Mouse (Mus musculus): Measurements from ENCODE around the gene Tecr. TPM values are rescaled to one million over a fixed set of nuclear protein-coding genes. Genes with fewer than 3 reads are reported as not detected.

Tecr gene
- polyA plus RNA-seq, 1 experiment from 2014 or later, result 349 TPM

DNA sequence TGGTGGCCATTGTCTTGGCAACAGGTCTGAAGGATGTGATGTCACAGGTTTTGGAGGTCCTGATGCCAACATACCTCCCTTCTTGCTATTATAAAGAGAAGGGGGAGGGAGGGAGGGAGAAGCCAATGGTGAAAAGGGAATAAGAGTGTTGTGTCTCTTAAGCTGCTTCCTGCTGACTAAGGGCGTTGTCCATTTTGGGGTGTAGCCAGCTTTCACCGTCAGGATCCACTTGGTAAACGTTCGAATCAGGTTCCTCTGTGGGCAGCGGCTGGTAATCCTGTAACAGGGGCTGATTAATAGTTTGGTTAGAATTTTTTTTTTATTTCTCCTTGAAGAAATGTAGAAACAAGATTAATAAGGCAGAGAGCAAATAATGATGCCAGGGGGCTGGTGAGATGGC lies 31.9 kb upstream of the Tecr start:
- Histone ChIP-seq H3K4me2 (no peak overlapping the region), H3K4me1 (replicated peaks) (no peaks in the 10 kb centered on the region), H3K9ac (no peak overlapping the region), H3K27me3 (no peaks in the 10 kb centered on the region), H3K9me3 (replicated peaks) (no peaks in the 10 kb centered on the region), H3K36me3 (no peaks in the 10 kb centered on the region), H3K27ac (no peak overlapping the region), H3K4me3 (no peak overlapping the region)
- no peak for ATAC-seq (replicated peaks; ENCODE audit: insufficient number of reproducible peaks, insufficient read depth, low FRiP score, low read depth)
- WGBS, result 71% methylated on average over 5 of the region's 5 CpGs

DNA sequence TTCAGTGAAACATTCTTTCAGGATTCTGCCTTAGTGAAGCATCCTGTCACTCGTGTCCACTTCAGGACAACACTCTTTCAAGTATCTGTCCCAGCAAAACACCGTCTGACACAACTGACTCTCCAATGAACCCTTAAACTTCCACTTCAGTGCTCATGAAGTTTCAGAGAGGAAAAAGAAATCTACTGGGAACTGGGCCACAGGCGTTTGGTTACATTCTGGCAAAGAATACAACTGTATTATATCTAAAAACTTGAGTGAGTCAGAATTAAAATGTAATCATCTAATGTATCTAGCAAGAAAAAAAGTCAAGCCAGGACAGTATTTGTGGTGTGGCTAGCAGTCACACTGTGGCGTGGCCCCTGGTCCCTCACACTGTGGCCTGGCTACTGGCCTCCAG lies 31.1 kb upstream of the Tecr start:
- Histone ChIP-seq H3K27ac (no peak overlapping the region), H3K36me3 (no peaks in the 10 kb centered on the region), H3K4me3 (no peak overlapping the region), H3K27me3 (no peaks in the 10 kb centered on the region), H3K9me3 (replicated peaks) (no peaks in the 10 kb centered on the region), H3K4me1 (replicated peaks) (no peaks in the 10 kb centered on the region), H3K9ac (no peak overlapping the region), H3K4me2 (no peak overlapping the region)
- no peak for ATAC-seq (replicated peaks; ENCODE audit: insufficient number of reproducible peaks, insufficient read depth, low FRiP score, low read depth)
- 61% methylated on average over 4 of the region's 4 CpGs for WGBS

DNA sequence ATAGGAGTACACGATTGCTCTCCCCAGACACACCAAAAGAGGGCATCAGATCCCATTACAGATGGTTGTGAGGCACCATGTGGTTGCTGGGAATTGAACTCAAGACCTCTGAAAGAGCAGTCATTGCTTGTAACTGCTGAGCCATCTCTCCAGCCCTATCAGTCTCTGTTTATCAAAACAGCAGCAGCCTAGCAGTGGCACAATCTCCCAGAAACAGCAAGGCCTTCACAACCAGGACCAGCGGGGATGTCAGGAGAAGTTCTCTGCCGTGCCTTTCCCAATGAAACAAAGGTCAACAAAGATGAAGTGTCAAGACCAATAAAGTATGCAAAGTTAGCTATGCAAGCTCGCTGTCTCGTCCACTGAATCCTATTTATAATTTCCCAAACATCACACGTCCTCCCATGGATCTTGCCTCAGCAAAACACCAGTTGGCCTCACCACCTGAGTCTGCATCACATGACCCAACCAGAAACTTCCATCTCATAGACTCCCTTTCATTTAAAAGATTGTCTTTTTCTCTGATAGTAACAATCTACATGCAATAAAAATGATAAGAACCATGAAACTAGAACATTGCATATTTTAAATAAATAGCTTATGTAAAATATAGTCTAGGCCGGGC lies 24.4 kb upstream of the Tecr start:
- H3K9ac ChIP-seq, result no peak overlapping the region
- no peak overlapping the region for H3K4me2 ChIP-seq
- no peaks in the 10 kb centered on the region for H3K4me1 ChIP-seq (replicated peaks)
- no peak overlapping the region for H3K27ac ChIP-seq
- WGBS, result 71% methylated on average over 7 of the region's 7 CpGs
- no peak overlapping the region for H3K4me3 ChIP-seq
- no peaks in the 10 kb centered on the region for H3K36me3 ChIP-seq
- ATAC-seq (replicated peaks; ENCODE audit: insufficient number of reproducible peaks, insufficient read depth, low FRiP score, low read depth), result no peak
- no peaks in the 10 kb centered on the region for H3K9me3 ChIP-seq (replicated peaks)
- no peaks in the 10 kb centered on the region for H3K27me3 ChIP-seq

DNA sequence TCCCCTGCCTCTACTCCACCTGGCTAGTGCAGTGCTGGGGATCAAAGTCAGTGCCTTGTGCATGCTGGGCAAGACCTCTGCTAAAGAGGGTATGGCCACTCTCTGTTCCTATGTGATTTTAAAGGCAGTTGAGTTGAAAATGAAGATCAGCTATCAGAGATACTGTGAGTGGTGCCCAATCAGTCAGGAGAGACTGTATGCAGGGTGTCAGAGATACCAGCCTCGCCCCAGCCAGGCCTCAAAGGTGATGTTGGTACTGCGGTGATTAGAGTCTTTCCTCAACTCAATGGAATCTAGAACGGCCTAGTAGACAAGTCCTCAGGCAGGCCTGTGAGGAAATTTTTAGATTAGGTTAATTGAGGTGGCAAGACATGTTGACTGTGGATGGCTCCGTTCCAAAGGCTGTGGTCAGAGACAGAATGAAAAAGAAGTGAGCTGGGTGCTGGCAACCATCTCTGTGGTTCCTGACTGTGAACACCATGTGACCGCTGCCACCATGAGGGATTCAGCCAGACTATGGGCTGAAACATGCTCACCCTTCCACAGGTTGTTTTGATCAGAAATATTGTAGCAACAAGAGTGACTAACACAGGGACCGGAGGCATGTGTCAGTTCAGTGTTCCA lies 18.0 kb upstream of the Tecr start:
- peaks cover 3% of the 10 kb centered on the region; the same call in 1 of the 2 replicates for H3K4me1 ChIP-seq (replicated peaks)
- WGBS, result 76% methylated on average over 6 of the region's 6 CpGs
- H3K9ac ChIP-seq, result no peak overlapping the region
- H3K27ac ChIP-seq, result no peak overlapping the region
- H3K9me3 ChIP-seq (replicated peaks), result no peaks in the 10 kb centered on the region
- ATAC-seq (replicated peaks; ENCODE audit: insufficient number of reproducible peaks, insufficient read depth, low FRiP score, low read depth), result no peak
- no peak overlapping the region for H3K4me2 ChIP-seq
- no peaks in the 10 kb centered on the region for H3K36me3 ChIP-seq
- H3K4me3 ChIP-seq, result no peak overlapping the region
- no peaks in the 10 kb centered on the region for H3K27me3 ChIP-seq

DNA sequence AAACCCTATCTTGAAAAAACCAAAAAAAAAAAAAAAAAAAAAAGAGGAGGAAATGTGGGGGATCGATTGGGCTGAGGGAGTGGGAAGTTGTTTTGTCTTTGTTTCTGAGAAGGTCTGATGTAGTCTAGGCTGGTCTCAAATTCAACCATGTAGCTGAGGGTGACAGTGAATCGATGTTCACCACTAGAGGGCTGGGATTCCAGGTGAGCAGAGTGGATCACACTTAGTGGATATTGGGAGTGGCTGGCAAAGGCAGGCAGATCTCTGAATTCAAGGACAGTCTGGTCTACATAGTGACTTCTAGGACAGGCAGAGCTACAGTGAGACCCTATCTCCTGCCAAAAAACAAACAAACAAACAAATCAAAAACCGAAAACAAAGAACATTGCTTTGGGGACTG lies 17.0 kb upstream of the Tecr start:
- H3K9ac ChIP-seq, result no peak overlapping the region
- H3K27ac ChIP-seq, result no peak overlapping the region
- H3K4me3 ChIP-seq, result no peak overlapping the region
- no peak overlapping the region for H3K4me2 ChIP-seq
- no peaks in the 10 kb centered on the region for H3K9me3 ChIP-seq (replicated peaks)
- no peaks in the 10 kb centered on the region for H3K36me3 ChIP-seq
- WGBS, result 42% methylated on average over 3 of the region's 3 CpGs
- no peaks in the 10 kb centered on the region for H3K27me3 ChIP-seq
- H3K4me1 ChIP-seq (replicated peaks), result peaks cover 3% of the 10 kb centered on the region; the same call in 1 of the 2 replicates
- ATAC-seq (replicated peaks; ENCODE audit: insufficient number of reproducible peaks, insufficient read depth, low FRiP score, low read depth), result no peak

DNA sequence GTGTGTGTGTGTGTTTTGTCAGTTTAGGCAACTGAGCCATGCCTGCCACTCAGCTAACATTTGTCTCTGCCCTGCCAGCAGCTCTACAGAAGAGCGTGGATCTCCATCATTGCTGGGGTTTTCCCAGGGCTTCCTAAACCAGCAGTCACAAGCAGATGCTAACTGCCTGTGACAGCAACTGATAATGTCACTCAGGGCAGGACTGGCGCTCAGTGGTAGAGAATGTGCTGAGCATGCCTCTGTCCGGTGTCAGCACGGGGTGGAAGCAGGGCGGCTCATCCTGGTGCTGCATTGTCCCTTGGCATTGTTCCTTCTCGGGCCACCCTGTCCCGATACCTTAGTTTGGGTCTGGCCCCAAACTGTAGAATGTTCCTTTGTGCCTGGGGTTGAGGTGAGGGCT lies 15.8 kb upstream of the Tecr start:
- Histone ChIP-seq H3K9ac (no peak overlapping the region), H3K4me3 (no peak overlapping the region), H3K27ac (no peak overlapping the region), H3K4me2 (no peak overlapping the region), H3K9me3 (replicated peaks) (no peaks in the 10 kb centered on the region), H3K27me3 (no peaks in the 10 kb centered on the region), H3K36me3 (no peaks in the 10 kb centered on the region), H3K4me1 (replicated peaks) (peaks cover 3% of the 10 kb centered on the region; the same call in 1 of the 2 replicates)
- 67% methylated on average over 7 of the region's 7 CpGs for WGBS
- no peak for ATAC-seq (replicated peaks; ENCODE audit: insufficient number of reproducible peaks, insufficient read depth, low FRiP score, low read depth)

DNA sequence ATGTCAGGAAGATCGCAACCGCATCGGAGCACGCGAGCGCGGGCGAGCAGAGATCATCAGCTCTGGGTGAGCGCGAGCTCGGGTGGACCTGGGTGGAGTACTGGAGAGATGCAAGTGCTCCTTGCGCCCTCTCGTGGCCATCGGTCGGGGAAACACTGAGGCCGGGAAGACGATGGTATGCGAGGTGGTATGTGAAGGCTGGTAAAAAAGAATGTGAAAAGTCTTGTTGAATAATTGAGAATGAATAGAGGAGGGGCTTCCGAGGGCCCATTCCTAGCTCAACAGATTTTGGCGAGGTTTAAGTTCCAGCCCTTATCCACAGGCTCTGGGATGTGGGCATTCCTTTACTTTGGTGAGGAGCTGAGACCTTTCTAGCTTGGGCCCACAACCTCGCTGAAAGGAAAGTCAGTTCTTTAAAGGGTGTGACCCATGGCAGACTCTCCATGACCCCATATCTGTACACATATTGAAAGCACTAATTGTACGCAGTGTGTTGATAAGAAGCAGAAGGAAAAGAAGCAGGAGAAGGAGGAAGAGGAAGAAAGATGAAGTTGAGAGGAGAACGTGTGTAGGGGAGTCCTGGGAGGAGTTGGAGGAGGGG lies 14.7 kb upstream of the Tecr start:
- peak overlapping the region; percentile 78 for H3K4me2 ChIP-seq
- no peak overlapping the region for H3K9ac ChIP-seq
- no peaks in the 10 kb centered on the region for H3K27me3 ChIP-seq
- no peaks in the 10 kb centered on the region for H3K36me3 ChIP-seq
- WGBS, result 8% methylated on average over 23 of the region's 23 CpGs
- H3K27ac ChIP-seq, result no peak overlapping the region
- peak overlapping the region; percentile 42 for H3K4me3 ChIP-seq
- peak; percentile 73 for ATAC-seq (replicated peaks; ENCODE audit: insufficient number of reproducible peaks, insufficient read depth, low FRiP score, low read depth)
- no peaks in the 10 kb centered on the region for H3K9me3 ChIP-seq (replicated peaks)
- H3K4me1 ChIP-seq (replicated peaks), result peaks cover 3% of the 10 kb centered on the region; the same call in 1 of the 2 replicates

DNA sequence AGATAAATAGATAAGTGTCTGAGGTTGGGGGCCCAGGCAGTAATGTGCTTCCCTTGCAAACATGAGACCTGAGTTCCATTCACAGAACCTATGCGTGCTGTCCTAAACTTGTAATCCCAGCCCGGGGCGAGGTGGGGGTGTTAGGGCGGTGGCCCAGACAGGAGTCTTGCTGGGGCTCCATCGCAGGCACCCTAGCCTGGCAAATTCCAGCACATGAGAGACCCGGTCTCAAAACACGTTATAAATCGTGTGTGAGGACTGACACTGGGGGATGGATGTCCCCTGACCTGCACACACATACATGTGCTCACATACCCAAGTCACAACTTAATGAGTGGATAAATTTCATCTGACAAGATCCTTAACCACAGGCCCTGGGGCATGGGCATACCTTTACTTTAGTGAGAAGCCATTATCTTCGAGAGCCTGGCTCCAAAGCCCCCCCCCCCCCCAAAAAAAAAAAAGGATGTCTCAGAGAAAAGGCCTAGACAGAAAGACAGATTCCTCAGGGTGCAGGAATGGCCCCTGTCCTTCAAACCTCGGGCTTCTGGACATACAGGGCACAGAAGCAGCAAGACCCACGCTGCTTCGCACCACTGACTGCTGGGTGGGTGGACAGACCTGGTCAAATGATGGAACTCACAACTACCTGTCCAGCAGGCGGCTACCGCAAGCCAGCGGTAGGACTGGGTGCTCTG lies 14.1 kb upstream of the Tecr start:
- Histone ChIP-seq H3K9me3 (replicated peaks) (no peaks in the 10 kb centered on the region), H3K36me3 (no peaks in the 10 kb centered on the region), H3K27me3 (no peaks in the 10 kb centered on the region), H3K4me3 (peak overlapping the region; percentile 42), H3K27ac (no peak overlapping the region), H3K9ac (no peak overlapping the region), H3K4me1 (replicated peaks) (peaks cover 3% of the 10 kb centered on the region; the same call in 1 of the 2 replicates), H3K4me2 (peak overlapping the region; percentile 78)
- WGBS, result 51% methylated on average over 15 of the region's 15 CpGs
- 0 out of 2 replicates have a peak, but pooled peaks have one; percentile 2 for ATAC-seq (replicated peaks; ENCODE audit: insufficient number of reproducible peaks, insufficient read depth, low FRiP score, low read depth)

DNA sequence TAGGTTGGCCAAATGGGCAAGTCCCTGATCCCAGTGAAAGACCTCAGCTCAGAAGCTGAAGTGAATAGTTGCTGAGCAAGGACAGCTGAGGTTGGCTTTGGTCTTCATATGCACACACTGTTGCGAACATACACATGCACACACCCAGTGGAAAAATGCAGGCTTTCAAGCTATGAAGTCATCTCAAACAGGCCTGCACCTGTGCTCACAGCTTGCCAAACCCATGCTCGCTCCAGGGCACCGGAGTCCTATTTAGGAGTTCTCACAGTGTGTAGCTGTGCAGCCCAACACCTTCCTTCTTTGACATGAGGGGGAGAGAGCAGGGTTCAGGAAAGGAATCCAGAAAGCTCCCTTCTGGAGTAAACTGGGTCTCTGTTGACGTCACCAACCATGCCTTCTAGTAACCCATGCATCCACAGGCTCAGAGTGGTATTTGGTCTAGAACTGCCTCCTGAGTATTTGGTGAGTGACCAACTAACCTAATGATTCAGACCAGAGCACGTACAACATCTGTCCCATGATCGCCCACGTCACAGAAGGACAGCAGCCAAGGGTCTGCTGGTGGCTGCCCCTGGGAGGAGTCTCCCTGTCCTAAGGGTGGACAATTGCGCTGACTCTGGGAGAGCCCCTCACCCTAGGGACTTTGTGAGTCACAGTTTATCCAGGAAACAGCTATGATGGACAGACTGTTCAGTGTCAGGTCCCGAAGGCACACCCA lies 12.0 kb upstream of the Tecr start:
- Histone ChIP-seq H3K9me3 (replicated peaks) (no peaks in the 10 kb centered on the region), H3K27me3 (no peaks in the 10 kb centered on the region), H3K9ac (no peak overlapping the region), H3K36me3 (no peaks in the 10 kb centered on the region), H3K4me2 (no peak overlapping the region), H3K27ac (no peak overlapping the region), H3K4me3 (no peak overlapping the region), H3K4me1 (replicated peaks) (peaks cover 3% of the 10 kb centered on the region; the same call in 1 of the 2 replicates)
- no peak for ATAC-seq (replicated peaks; ENCODE audit: insufficient number of reproducible peaks, insufficient read depth, low FRiP score, low read depth)
- 77% methylated on average over 9 of the region's 9 CpGs for WGBS

DNA sequence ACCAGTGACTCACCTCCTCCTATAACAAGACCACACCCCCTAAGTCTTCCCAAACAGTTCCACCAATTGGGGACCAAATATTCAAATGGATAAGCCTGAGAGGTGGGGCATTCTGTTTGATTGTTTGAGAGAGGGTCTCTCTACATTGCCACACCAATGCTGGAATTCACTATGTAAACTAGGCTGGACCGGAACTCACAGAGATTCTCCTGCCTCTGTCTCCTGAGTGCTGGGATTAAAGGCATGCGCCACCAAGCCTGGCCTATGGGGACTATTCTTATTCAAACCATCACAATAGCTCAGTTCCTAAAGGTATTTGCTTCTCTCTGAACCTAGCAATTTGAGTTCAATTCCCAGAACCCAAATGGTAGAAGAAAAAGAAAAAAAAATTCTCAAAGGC lies 10.8 kb upstream of the Tecr start:
- H3K9ac ChIP-seq, result no peak overlapping the region
- H3K4me3 ChIP-seq, result no peak overlapping the region

DNA sequence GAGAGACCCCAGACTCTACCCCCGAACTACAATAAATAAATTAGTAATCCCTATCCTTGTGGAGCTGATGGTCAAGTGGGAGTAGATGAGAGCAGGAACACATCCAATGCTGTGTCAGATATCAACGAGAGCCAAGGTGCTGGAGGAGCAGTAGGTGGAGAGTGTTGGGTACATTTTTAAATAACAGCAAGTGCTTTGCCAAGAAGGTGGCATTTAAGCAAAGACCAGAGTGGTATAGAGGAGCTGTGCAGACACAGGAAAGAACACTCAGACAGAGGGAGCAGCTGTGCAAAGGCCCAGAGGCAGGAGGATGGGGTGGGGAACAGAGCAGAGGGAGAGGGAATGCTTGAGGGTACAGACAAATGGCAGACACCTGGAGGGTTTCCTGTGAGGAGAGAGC lies 9.3 kb upstream of the Tecr start:
- H3K36me3 ChIP-seq, result peaks cover 14% of the 10 kb centered on the region; the same call in 1 of the 2 replicates
- peaks cover 2% of the 10 kb centered on the region; the same call in 1 of the 2 replicates for H3K4me1 ChIP-seq (replicated peaks)
- no peak overlapping the region for H3K27ac ChIP-seq
- no peak overlapping the region for H3K9ac ChIP-seq
- no peak for ATAC-seq (replicated peaks; ENCODE audit: insufficient number of reproducible peaks, insufficient read depth, low FRiP score, low read depth)
- H3K9me3 ChIP-seq (replicated peaks), result no peaks in the 10 kb centered on the region
- H3K4me3 ChIP-seq, result no peak overlapping the region
- 72% methylated on average over 2 of the region's 2 CpGs for WGBS
- no peaks in the 10 kb centered on the region for H3K27me3 ChIP-seq
- no peak overlapping the region for H3K4me2 ChIP-seq

More for the DNA sequence above, 10.8 kb upstream of the Tecr start:
- no peak for ATAC-seq (replicated peaks; ENCODE audit: insufficient number of reproducible peaks, insufficient read depth, low FRiP score, low read depth)
- Histone ChIP-seq H3K36me3 (0 out of 2 replicates have a peak, but pooled peaks cover 4% of the 10 kb centered on the region), H3K27me3 (no peaks in the 10 kb centered on the region), H3K27ac (no peak overlapping the region), H3K4me1 (replicated peaks) (peaks cover 3% of the 10 kb centered on the region; the same call in 1 of the 2 replicates), H3K4me2 (no peak overlapping the region), H3K9me3 (replicated peaks) (no peaks in the 10 kb centered on the region)
- 90% methylated on average over 2 of the region's 2 CpGs for WGBS
